Mouse (Mus musculus) mesoderm, embryonic 11.5 days (tissue): Measurements from ENCODE around the gene Npepps.

Source experiments
- DNase-seq: peaks from one replicate; pipeline ENCODE4 v3.0.0-alpha.2; 2012; ENCODE audit warnings: low read depth, low spot score

The Npepps gene

GRCm38 (mm10) chr11:97186947-97187763, 93.3 kb downstream of the Npepps start:
- DNase-seq, result peak; percentile 96

- no peak for DNase-seq
Observed at GRCm38 (mm10) chr11:97185704-97186614, 94.5 kb downstream of the Npepps start.

DNA sequence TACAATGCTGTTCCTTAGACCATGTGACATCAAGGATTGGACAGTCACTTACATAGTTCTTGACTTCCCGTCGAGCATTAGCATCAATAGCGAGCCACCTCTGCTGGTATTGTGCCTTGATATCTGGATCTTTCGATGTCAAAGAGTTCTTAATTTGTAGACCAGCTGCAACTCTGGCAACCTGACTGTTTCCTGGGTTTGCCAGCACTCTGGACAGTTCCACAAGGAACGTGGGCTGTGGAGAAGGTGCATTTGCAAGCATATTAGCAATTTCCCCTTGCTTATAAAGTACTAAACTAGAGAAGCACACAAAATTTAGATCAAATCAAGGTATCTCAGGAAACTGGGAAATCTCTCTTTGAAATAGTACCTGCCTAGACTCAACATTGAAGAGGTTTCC, 95.6 kb downstream of the Npepps start:
- no peak for DNase-seq

DNA sequence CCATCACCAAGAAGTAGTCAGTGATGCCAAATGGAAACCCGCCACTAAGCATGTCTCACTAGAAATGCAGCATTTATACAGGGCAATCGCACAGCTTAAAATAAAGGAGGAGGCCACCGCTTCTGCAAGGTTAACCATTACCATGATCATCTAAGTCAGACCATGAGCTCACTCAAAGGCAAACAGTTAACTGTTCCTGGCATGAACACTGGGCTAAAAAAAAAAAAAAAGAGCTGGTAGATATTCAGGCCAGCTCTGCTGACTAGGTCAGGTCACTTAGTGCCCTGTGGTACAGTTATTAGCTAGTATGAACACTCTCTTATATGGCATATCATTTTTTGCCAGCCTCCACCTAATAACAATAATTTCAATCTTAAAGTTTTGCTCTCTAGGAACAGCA, 98.0 kb downstream of the Npepps start:
- DNase-seq, result no peak

DNA sequence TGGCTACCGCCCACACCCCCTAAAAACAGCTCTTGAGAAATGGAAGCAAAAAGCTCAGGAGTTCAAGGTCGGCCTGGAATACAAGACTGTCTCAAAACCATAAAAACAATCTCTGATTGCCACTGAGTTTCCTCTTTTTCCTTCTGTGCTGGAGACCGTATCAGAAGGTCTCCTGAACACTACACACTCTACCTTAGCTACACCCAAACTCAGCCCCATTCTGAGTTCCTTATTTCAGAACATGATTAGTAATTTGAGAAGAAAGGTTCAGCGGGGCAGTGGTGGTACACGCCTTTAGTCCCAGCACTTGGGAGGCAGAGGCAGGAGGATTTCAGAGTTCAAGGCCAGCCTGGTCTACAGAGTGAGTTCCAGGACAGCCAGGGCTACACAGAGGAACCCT, 99.4 kb downstream of the Npepps start:
- DNase-seq, result no peak

DNA sequence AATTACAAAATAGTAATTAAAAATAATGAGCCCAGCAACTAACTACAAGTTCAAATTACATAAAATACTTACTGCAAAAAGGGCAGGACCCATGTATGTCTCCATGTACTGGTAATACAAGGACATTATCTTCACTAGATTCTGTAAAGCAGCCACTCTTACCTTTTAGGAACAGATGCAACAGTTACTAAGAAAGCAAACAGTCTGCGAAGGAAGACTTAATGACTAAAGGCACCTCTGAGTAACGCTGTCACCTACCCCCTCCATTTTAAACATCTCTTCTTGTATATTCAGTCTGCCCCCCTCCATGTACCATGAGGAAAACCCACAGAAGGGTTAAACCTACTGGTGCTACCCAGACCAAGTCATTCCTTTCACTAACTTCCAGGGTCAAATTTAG, 102.2 kb downstream of the Npepps start:
- DNase-seq, result no peak

- DNase-seq, result peak; percentile 54
Observed at GRCm38 (mm10) chr11:97176851-97177250, 103.6 kb downstream of the Npepps start.

GRCm38 (mm10) chr11:97175499-97175898, 104.9 kb downstream of the Npepps start:
- no peak for DNase-seq

DNA sequence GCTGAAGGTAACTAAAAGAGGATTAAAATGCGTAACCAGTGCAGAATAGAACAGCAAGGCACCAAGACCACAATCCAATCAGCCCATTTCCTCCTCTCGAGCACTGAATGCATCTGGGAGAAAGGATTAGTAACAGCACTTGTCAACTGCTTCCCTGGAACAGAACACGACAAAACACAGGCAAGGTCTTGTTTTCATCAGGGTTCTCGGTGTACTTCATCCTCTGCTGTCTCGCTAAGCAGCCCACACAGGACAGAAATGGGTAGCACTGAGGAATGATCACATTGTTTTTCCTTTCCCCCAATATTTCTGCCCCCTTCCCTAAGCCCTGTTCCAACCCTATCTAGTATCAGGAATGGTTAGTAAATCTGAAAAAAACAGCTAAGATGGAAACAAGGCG, 120.1 kb downstream of the Npepps start:
- no peak for DNase-seq

- no peak for DNase-seq
Observed at GRCm38 (mm10) chr11:97156999-97157398, 123.4 kb downstream of the Npepps start.
